Mouse (Mus musculus) layer of hippocampus, adult 9-10 months (tissue): ENCODE data around the gene Tmed10.

Source experiments
- DNase-seq: peaks from one replicate; pipeline ENCODE4 v3.0.0; 2022; ENCODE audit warnings: low spot score

Gene Tmed10

DNA sequence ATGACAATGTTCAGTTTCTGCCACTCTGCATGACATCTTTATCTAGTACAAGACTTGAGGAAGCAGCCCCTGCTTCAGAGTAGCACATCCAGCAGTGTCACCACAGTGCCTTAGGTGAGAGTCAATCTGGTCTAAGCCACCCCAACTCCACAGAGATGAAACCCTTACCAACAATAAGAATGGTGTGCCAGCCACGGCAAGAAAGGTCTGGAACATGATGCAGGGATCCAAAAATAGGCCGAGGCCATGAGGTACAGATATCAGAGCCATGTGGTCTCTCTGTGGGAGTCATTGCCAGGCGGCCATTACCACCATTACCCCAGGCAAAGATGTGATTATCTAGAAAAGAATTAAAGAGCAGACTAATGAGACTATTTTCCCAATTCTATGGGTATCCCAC, 66.0 kb downstream of the Tmed10 start:
- no peak for DNase-seq

DNA sequence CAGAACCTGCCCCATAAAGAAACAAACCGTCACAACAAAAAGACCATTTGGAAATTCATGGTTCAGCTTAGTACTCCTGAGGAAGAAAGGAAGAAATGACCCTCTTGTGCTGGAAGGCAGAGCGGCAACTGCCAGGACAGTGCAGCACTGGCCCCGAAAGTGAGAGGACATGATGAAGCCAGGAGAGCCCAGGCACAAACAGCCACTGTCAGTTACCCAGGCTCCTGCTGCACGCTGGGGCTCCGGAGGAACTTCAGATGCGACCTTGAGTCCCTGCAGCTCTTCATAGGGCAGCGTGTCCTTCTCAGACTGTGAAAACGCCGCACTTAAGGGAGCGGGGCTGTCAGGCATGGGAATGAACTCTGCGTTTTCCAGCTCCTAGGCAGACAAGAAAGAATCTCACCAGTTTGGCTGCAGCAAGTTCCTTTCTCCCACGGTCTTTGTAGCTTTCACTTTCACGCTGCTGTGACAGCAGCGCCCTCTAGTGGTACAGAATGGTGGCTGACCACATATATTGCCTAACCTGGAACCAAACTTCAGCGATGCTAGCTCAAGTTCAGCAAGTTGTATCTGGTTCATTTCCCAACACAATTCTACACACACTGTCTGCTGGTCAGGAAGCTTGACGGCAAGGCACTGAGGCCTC, 69.3 kb downstream of the Tmed10 start:
- peak; percentile 91 for DNase-seq

GRCm38 (mm10) chr12:85304725-85305124, 69.9 kb downstream of the Tmed10 start:
- DNase-seq = no peak

DNA sequence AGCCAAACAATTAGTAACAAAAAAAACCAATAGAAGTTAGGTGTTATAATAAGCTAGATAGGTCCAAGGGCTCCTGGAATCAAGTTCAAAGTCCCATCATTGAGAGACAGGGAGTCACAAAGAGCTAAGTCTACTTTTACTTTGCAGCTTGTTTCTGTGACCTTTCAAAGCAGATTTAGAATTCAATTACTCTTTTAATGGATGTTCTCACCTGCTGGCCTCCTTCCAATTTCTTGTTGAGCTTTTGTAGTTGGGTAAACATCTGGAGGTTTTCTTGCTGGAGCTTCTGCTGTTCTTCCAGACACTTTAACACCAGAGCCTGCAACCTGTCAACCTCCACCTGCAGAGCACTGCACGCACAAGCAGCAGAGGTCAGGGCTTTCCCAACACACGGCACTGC, 71.4 kb downstream of the Tmed10 start:
- no peak for DNase-seq

- no peak for DNase-seq
Observed at GRCm38 (mm10) chr12:85298835-85299180, 75.8 kb downstream of the Tmed10 start.

GRCm38 (mm10) chr12:85298127-85298834, 76.4 kb downstream of the Tmed10 start:
- DNase-seq = no peak

DNA sequence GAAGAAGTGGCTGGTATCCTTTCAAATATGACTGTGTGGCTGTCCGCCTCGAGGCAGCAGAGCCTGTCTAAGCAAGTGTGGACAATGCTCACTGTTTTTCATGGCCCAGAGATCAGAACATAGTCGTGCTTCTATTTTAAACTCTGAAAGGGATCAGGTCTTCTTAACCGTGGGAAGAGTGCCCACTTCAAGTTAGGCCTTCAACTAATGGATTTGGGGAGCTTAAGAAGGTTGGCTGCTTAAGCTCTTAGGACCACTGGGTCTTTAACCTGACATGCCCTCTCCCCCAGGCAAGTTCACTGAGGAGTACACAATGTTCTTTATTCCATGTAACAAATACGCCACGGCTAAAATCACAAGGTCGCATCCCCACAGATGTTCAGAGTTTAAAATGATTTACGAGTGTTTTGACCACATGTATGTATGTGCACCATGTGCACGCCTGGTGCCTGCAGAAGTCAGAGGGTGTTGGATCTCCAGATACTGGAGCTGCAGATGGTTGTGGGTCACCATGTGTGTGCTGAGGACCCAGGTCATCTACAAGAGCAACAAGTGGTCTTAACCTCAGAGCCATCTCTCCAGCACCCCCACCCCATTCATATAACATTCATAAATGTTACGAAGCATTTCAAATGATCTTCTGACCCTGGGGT, 77.2 kb downstream of the Tmed10 start:
- no peak for DNase-seq

DNA sequence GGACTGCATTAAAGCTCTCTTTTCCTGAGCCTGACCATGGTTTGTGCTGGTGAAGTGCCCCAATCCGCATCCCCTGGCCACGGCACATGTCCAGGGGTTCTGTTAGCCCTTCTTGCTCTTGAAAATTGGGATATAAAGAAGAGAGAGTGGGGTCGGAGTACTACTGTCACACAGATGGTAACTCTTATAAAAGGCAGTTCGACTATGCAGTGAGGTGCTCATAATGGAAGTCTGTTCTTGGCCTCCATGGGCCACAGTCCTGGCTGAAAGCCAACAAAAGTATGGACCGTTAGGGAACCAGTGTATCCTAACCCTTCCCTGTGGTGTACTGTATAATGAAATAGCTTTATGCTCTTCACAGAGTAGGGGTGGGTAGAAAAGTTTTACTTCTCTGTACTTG, 77.7 kb downstream of the Tmed10 start:
- DNase-seq = no peak

- no peak for DNase-seq
Observed at GRCm38 (mm10) chr12:85295506-85295905, 79.1 kb downstream of the Tmed10 start.

- DNase-seq = no peak
Observed at GRCm38 (mm10) chr12:85292906-85293305, 81.7 kb downstream of the Tmed10 start.

GRCm38 (mm10) chr12:85292288-85292687, 82.4 kb downstream of the Tmed10 start:
- DNase-seq = no peak

DNA sequence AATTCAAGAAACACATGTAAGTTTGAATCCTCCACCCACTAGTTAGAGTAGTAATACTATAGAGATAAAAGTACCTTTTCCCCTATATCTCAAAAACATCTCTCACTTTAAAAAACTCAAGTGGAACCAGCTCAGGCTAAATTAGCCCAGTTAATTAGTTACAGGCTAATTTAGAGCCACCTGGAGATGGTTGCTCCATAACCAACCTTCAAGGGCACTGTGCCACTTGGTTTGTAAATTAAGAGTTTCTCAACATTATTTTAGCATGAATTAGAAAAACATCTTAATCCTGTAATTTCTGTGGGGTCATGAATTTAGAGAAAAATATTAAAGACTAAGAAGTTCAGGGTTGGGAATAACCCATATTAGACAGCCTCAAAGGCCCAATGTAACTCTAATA, 83.1 kb downstream of the Tmed10 start:
- no peak for DNase-seq

DNA sequence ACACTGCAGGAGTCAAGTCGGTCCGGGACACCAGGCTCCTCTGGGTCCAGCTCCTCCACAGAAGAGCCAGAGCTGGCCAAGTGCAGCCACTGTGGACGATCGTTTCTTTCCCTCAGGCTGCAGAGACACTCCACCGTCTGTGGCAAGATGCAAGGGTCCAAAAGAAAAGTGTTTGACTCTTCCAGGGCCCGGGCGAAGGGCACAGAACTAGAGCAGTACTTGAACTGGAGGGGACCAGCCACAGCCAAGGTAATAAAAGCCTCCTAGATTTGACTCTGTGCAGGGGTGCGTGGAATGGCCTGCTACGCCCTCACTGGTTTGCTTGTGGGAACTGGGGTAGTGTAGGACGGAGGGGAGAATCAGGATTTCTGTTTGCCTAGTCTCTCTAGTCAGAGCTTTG, 84.0 kb downstream of the Tmed10 start:
- no peak for DNase-seq
